Mouse (Mus musculus) yolk sac, embryonic 10.5 days (tissue): ENCODE data around the gene Gzmk.

Experiments
- DNase-seq: peaks from one replicate; pipeline ENCODE4 v3.0.0-alpha.2; 2017; ENCODE audit warnings: low spot score

Gzmk gene

DNA sequence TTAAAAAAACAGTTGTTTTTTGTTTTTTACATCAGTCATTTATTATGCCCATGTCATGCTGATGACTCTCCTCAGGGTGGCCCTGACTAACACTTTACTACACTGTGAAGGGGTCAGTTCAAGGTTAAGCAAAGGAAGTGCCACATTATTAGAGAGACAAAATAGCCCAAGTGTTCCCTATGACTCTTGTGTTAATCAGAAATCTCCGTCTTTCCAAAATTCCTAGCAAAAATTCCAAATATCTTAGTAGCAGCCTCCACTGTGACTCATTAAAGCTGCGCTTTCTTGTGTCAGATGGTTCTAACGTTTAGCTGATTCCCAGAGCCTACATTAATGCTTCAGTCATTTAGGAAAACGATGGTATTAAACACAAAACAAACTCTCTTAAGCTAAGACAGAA is 23.5 kb downstream of the Gzmk start:
- DNase-seq: no peak

DNA sequence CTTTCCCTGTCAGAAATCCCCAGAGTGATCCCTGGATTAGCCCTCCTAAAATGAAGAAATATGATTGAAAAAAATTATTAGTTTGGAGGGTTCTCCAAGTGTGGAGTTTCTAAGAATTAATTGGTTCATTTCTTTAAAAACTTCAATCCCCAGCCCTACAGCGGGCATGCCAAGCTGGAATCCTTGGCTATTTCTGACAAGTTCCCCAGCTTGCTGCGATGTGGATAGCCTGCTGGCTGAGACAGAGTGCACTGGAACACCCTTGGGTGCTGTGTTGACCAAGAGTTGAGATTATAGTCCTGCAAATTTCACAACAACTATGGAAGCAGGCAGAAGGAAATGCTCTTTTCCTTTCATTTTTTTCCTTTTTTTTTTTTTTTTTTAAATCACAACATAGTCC is 24.1 kb downstream of the Gzmk start:
- DNase-seq: no peak

- no peak for DNase-seq
Measured at GRCm38 (mm10) chr13:113200726-113201125, 25.0 kb downstream of the Gzmk start.

DNA sequence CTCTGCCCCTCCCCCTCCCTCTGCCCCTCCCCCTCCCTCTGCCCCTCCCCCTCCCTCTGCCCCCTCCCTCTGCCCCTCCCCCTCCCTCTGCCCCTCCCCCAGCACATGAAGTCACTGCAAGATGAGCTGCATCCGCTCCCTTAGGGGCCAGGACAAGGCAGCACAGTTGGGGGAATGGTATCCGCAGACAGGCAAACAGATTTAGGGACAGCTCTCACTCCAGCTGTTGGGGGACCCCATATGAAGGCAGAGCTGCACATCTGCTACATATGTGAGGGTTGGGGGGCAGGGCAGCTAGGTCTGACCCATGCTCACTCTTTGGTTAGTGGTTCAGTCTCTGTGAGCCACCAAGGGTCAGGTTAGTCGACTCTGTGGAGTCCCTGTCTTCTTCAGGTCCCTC is 26.4 kb downstream of the Gzmk start:
- no peak for DNase-seq

GRCm38 (mm10) chr13:113197872-113198502 is 27.7 kb downstream of the Gzmk start:
- no peak for DNase-seq

DNA sequence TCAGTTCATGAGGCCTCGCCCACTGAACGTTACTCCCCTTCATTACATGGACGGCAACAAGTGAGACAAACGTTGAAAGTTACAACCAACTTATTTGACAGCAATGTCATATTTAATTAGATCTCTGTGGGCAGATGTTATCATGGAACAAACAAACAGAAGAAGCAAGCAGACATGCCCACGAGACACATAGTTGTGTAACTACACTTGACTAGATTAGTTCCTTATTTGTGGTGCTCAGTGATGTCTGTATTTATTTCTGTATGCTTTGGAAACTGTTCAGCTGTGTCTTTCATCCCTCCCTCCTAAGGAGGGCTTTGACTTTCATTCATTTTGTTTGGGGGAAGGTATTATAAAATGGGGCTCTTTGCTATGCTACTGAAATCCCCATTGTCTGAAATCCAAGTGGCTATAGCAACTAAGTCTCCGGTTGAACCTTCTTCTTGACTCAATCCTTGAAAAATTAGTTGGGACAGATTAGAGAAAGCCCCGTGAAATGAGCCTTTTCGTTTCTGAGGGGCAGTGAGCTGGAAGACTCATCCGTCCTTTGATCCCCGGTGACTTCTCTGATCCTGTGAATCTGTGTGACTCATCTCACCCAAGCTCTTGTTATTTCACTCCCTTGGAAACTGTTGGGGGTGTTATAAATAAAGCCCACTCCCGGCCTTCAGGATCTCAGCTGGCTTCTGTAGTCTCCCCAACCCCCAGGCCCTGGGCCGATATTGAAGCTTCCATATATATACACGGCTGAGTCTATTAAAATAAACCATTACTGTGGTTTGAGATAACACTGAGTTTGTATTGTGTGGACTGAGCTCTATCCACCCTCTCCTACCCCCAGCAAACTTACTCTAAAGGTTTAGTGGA is 28.7 kb downstream of the Gzmk start:
- DNase-seq: no peak

DNA sequence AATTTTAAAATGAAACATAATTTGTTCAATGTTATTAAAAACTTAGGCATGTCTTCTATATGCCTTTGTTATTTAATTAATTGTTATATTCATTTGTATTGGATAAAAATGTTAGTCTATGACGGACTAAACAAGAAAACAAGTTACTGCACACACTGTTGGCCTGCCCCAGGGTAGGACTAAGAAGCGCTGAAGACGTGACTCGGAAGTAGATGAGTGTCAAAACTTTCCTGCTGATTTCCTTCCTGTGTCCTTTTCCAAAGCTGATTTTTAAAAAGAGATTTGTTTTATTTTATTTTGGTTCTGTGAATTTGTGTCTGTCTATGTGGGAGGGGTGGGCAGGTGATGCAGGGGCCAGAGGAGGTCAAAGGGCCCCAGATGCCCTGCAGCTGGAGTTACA is 42.0 kb downstream of the Gzmk start:
- DNase-seq: no peak

GRCm38 (mm10) chr13:113183310-113183709 is 42.4 kb downstream of the Gzmk start:
- DNase-seq: no peak

DNA sequence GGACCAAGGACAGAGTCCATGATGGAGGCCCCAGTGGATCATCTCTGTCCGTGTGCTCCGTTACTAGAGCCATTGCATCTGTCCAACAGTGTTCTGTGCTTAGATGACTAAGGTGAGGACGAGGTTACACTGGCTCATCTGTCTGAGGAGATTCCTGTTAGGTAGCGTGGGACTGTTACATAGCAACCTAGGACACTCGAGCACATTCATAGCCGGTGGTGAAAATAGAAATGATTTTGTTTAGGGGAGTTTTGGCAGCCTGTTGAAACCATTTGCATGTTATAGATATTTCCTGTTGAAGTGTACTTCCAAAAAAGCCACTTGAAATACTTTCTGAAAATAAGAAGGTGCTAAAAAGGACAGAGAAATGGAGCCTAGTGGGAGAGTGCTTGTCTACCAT is 51.5 kb downstream of the Gzmk start:
- DNase-seq: no peak

GRCm38 (mm10) chr13:113170256-113170655 is 55.5 kb downstream of the Gzmk start:
- DNase-seq: no peak

GRCm38 (mm10) chr13:113168018-113168534 is 57.6 kb downstream of the Gzmk start:
- DNase-seq: no peak

DNA sequence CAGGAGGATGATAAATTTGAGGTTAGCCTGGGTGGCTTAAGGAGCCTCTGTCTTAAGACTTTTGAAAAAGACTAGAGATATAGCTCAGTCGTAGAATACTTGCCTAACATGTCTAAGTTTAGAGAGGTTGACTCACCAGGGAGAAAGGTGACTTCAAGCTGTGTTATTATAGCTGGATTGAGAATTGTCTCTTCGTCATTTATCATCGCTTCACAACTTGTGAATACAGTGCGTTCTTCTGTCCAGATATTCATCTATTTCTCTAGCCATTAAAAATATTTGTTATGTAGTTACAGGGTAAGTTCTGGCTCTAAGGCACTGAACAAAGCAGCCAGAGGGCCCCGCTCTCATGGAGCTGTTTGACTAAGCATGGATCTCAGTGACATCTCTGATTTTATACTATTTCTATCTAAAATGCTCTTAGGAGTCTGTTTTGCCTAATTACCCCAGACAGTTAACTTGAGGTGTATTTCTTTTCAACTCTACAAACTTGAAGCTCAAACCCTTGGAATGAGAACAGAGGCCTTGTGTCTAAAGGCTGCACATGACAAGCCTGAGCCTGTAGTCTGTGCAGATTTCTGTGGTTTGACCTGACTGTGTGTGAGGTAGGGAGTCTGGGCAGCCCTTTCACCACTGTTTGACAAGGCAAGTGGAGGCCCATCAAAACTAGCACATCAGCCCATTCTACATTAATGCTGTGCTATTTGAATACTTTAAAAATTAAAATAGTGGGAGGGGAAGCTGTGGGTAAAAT is 61.3 kb downstream of the Gzmk start:
- DNase-seq: no peak

DNA sequence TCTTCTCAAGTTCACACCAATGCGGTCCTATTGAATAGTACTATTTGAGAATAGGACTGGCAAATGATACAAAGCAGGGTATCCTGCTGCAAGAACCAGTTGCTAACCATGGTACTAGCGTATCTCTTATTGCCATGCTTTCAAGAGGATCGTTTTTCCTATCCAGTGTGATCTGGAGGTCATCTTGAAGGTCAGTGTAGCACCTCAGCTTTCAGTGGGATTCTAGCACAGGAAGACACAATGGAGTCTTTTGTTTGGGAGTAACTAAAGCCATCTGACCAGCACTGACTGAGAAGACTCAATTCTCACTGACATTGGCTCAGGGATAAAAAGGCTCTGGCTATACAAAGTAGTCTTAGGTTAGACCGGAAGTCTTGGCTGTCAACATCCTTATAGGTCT is 74.2 kb downstream of the Gzmk start:
- no peak for DNase-seq

DNA sequence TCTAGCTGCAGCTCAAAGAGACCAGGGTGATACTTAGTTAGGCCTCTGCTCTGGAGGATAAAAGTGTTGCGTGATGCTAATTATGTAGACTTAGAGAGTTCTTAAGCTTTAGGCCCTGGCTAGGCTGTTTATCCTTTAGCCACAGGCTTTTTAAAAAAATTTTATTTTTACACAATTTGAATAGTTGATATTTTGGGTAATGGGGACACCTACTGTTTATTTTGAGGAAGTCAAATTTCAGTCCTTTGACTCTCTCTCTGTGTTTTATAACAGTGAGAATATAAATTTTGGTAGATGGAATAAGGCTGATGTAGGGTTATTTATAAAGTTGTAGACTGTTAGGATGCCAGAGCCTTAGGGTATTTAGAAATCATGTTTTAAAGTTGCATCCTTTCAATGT is 86.1 kb downstream of the Gzmk start:
- no peak for DNase-seq

DNA sequence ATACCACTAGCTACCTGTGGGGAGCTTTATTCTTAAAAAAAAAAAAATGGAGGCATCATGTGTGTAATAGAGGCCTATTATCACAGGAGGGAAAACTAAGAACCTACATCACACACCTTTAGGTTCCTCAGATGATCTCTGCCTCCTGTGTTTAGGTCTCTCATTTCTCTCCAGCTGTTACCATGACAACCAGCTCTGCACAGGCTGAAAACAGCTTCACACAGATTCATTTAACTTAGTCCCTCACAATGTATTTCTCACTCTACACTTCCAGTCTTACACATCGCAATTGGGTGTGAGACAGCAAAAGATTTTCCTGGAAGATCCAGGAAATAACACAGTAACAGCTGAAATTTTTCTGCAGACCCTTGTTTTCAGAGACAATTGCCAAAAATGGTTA is 95.7 kb downstream of the Gzmk start:
- no peak for DNase-seq
